Mouse (Mus musculus): ENCODE measurements around the gene Npcd.

Npcd gene

GRCm38 (mm10) chr15:79764539-79765267, 69.3 kb downstream of the Npcd start:
- DNase-seq, result no peak

GRCm38 (mm10) chr15:79763601-79764246, 70.3 kb downstream of the Npcd start:
- no peak for DNase-seq

- no peak for DNase-seq
Observed at GRCm38 (mm10) chr15:79763001-79763400, 71.0 kb downstream of the Npcd start.

GRCm38 (mm10) chr15:79760956-79761355, 73.1 kb downstream of the Npcd start:
- no peak for DNase-seq

- DNase-seq, result no peak
Observed at GRCm38 (mm10) chr15:79757118-79757517, 76.9 kb downstream of the Npcd start.

- peak in 1 of 2 experiments; percentile 33 for DNase-seq
Observed at GRCm38 (mm10) chr15:79755977-79756625, 77.9 kb downstream of the Npcd start.

- no peak for DNase-seq
Observed at GRCm38 (mm10) chr15:79755176-79755575, 78.9 kb downstream of the Npcd start.

- no peak for DNase-seq
Observed at GRCm38 (mm10) chr15:79753873-79754272, 80.2 kb downstream of the Npcd start.

- no peak for DNase-seq
Observed at GRCm38 (mm10) chr15:79753420-79753752, 80.7 kb downstream of the Npcd start.

GRCm38 (mm10) chr15:79752742-79753419, 81.2 kb downstream of the Npcd start:
- peak; percentile 68 to 72 for DNase-seq

GRCm38 (mm10) chr15:79751772-79752171, 82.3 kb downstream of the Npcd start:
- no peak for DNase-seq

- DNase-seq, result no peak
Observed at GRCm38 (mm10) chr15:79750266-79750665, 83.8 kb downstream of the Npcd start.

GRCm38 (mm10) chr15:79749162-79749561, 84.9 kb downstream of the Npcd start:
- no peak for DNase-seq

GRCm38 (mm10) chr15:79747998-79748397, 86.0 kb downstream of the Npcd start:
- DNase-seq, result peak; percentile 44 to 49

GRCm38 (mm10) chr15:79745883-79746282, 88.2 kb downstream of the Npcd start:
- DNase-seq, result no peak

GRCm38 (mm10) chr15:79745312-79745711, 88.7 kb downstream of the Npcd start:
- DNase-seq, result no peak

GRCm38 (mm10) chr15:79744742-79745141, 89.3 kb downstream of the Npcd start:
- DNase-seq, result peak in 1 of 2 experiments; percentile 8

- no peak for DNase-seq
Observed at GRCm38 (mm10) chr15:79744001-79744400, 90.0 kb downstream of the Npcd start.

- no peak for DNase-seq
Observed at GRCm38 (mm10) chr15:79742706-79743023, 91.4 kb downstream of the Npcd start.

- DNase-seq, result peak; percentile 96
Observed at GRCm38 (mm10) chr15:79741921-79742705, 91.9 kb downstream of the Npcd start, which contains the start of gene Sun2. Gene Sun2, minus strand, starts transcription at chr15:79742536.

- DNase-seq, result peak; percentile 44 to 66
Observed at GRCm38 (mm10) chr15:79741173-79741858, 92.7 kb downstream of the Npcd start.

GRCm38 (mm10) chr15:79740739-79741138, 93.3 kb downstream of the Npcd start:
- DNase-seq, result no peak

Data from thymus, postnatal 36 days (tissue).